17 mouse cellular contexts compared by ENCODE assay signal in genomic region chr9:115349741-115350512, GRCm38 (mm10). TPM values are rescaled to one million over a fixed set of nuclear protein-coding genes. Genes with fewer than 3 reads are reported as not detected.
A peak's percentile ranks its signal among the peaks of the same experiment; 100 is the strongest.
DNase-seq lines count a peak whose midpoint lies in the region; ATAC-seq lines count a peak whose summit lies in the region.
"Had no signal": no experiment of that assay in that cellular context is flagged by ENCODE, and none has a peak within 500 bp of the region (broad histone marks: within the 10 kb centered on the region; RNA-seq: fewer than 3 reads in every experiment).

No protein-coding gene starts in this region.

- H3K4me3 ChIP-seq in heart, embryonic 12.5 days = no peak overlapping the region
- H3K4me3 ChIP-seq: embryonic facial prominence, embryonic 10.5 days; forebrain, embryonic 13.5 days; hindbrain, embryonic 15.5 days had no signal

- H3K9me3 ChIP-seq in heart, embryonic 12.5 days (replicated peaks) = no peaks in the 10 kb centered on the region
- H3K9me3 ChIP-seq: embryonic facial prominence, embryonic 10.5 days; forebrain, embryonic 13.5 days; hindbrain, embryonic 15.5 days had no signal

- intact Hi-C loops in heart, postnatal 10 days (cut with DNase I) = no loop called here

- no peak overlapping the region for H3K4me2 ChIP-seq in heart, embryonic 12.5 days
- H3K4me2 ChIP-seq: forebrain, embryonic 13.5 days; hindbrain, embryonic 15.5 days had no signal

- 62% methylated on average over 4 of the region's 4 CpGs for WGBS in heart, embryonic 12.5 days

- H3K27me3 ChIP-seq in heart, embryonic 12.5 days (replicated peaks) = no peaks in the 10 kb centered on the region
- H3K27me3 ChIP-seq: forebrain, embryonic 13.5 days; hindbrain, embryonic 15.5 days had no signal

- no peaks in the 10 kb centered on the region for H3K36me3 ChIP-seq in heart, embryonic 12.5 days
- H3K36me3 ChIP-seq: embryonic facial prominence, embryonic 10.5 days; hindbrain, embryonic 15.5 days had no signal

- DNase-seq in heart, postnatal 10 days = no peak
- DNase-seq in layer of hippocampus, adult 11-12 months (ENCODE audit: low spot score) = peak; percentile 25
- DNase-seq in layer of hippocampus, postnatal 25 days (ENCODE audit: extremely low spot score in 1 of 2, low spot score in 1 of 2) = no peak
- DNase-seq in layer of hippocampus, adult 9-11 months = peak; percentile 26
- no peak for DNase-seq in thymus, postnatal 36 days
- DNase-seq: adrenal gland, adult 2 months; adrenal gland, postnatal 25 days; cerebellum, adult 2 months; cerebellum, postnatal 10 days; forebrain, postnatal 0 days; gastrocnemius, postnatal 36 days; heart, postnatal 36 days had no signal

- no peak overlapping the region for H3K9ac ChIP-seq in heart, embryonic 12.5 days
- H3K9ac ChIP-seq: forebrain, embryonic 13.5 days; forebrain, postnatal 0 days; hindbrain, embryonic 15.5 days had no signal

- ATAC-seq in heart, embryonic 12.5 days (ENCODE audit: insufficient number of reproducible peaks, low FRiP score) = no peak
- ATAC-seq: forebrain, embryonic 13.5 days; forebrain, postnatal 0 days; intestine, embryonic 16.5 days had no signal

- peaks cover 33% of the 10 kb centered on the region for H3K4me1 ChIP-seq in heart, embryonic 12.5 days (replicated peaks)
- H3K4me1 ChIP-seq: forebrain, embryonic 13.5 days; hindbrain, embryonic 15.5 days had no signal

- peak overlapping the region; percentile 77 for H3K27ac ChIP-seq in heart, embryonic 12.5 days (ENCODE audit: poor library complexity, severe bottlenecking)
- H3K27ac ChIP-seq: embryonic facial prominence, embryonic 10.5 days; forebrain, embryonic 13.5 days; hindbrain, embryonic 15.5 days had no signal

RNA-seq across cellular contexts. Expression of gene Stt3b, which starts 39.7 kb away (rescaled TPM):
- 121 and 122 TPM in 2 replicates for polyA plus RNA-seq in heart, embryonic 12.5 days (2016; fragmentation: Nextera tagmentation; extraction: Ambion mirVana)
- total RNA-seq in heart, postnatal 10 days (2021) = 10 to 100 TPM; 68.6 to 69.2 TPM
- total RNA-seq in layer of hippocampus, postnatal 25 days (2021) = 10 to 100 TPM; 81.8 to 83.6 TPM

Comparison
In these comparisons a context has a peak if more than half of its experiments do, and no peak if none do; other contexts are left out.
1. DNase-seq: peak in layer of hippocampus, adult 11-12 months (single experiment) and layer of hippocampus, adult 9-11 months (single experiment); none in heart, postnatal 10 days (0 of 2), layer of hippocampus, postnatal 25 days (0 of 2) and thymus, postnatal 36 days (0 of 2).